Mouse (Mus musculus) CH12.LX (cell line): ENCODE measurements around the gene R3hcc1l.

Source experiments
- CTCF ChIP-seq, 2 experiments: IDR thresholded peaks in 1 of 2; conservative IDR thresholded peaks in 1 of 2; 2 replicates each; pipeline ENCODE4 v1.5.1; 2011 to 2012; ENCODE audit warnings: low read depth in 2 of 2, low read length in 2 of 2, improper control_type of control experiment in 1 of 2, inconsistent platforms in 1 of 2, mild to moderate bottlenecking in 1 of 2, moderate library complexity in 1 of 2
- E2F4 ChIP-seq: IDR thresholded peaks from 2 replicates; pipeline ENCODE4 v1.6.1; 2011; ENCODE audit warnings: low read depth, low read length, improper control_type of control experiment; ENCODE audit not compliant: insufficient replicate concordance
- HCFC1 ChIP-seq: IDR thresholded peaks from 2 replicates; pipeline ENCODE4 v1.6.1; 2012; ENCODE audit warnings: low read depth, mild to moderate bottlenecking, inconsistent platforms, low read length, improper control_type of control experiment
- MXI1 ChIP-seq: IDR thresholded peaks from 2 replicates; pipeline ENCODE4 v1.6.1; 2011; ENCODE audit warnings: mild to moderate bottlenecking, low read depth, low read length, improper control_type of control experiment
- POLR2A ChIP-seq: IDR thresholded peaks from 2 replicates; pipeline ENCODE4 v1.6.1; 2011; ENCODE audit warnings: low read depth, mild to moderate bottlenecking, improper control_type of control experiment, low read length
- POLR2AphosphoS2 ChIP-seq: IDR thresholded peaks from 2 replicates; pipeline ENCODE4 v1.6.1; 2011; ENCODE audit warnings: low read depth, low read length, improper control_type of control experiment
- SIN3A ChIP-seq: IDR thresholded peaks from 2 replicates; pipeline ENCODE4 v1.6.1; 2012; ENCODE audit warnings: low read length, improper control_type of control experiment, inconsistent platforms
- TBP ChIP-seq: conservative IDR thresholded peaks from 2 replicates; pipeline ENCODE4 v1.6.1; 2011; ENCODE audit warnings: low read depth, low read length, improper control_type of control experiment
- TCF12 ChIP-seq: IDR thresholded peaks from 2 replicates; pipeline ENCODE4 v1.6.1; 2014; ENCODE audit warnings: low read depth, mild to moderate bottlenecking, inconsistent platforms, low read length, improper control_type of control experiment
- USF1 ChIP-seq: IDR thresholded peaks from 2 replicates; pipeline ENCODE4 v1.6.1; 2014; ENCODE audit warnings: low read depth, mild to moderate bottlenecking, inconsistent platforms, low read length, improper control_type of control experiment
- ZNF384 ChIP-seq: IDR thresholded peaks from 2 replicates; pipeline ENCODE4 v1.6.1; 2012; ENCODE audit warnings: low read depth, low read length, improper control_type of control experiment, inconsistent platforms

GRCm38 (mm10) chr19:42631541-42631961, 113.0 kb downstream of the R3hcc1l start:
- TF ChIP-seq POLR2A, result no peak
- no peak for TF ChIP-seq SIN3A
- TF ChIP-seq CTCF (conservative IDR thresholded peaks at IDR 0.05 in 1 of 2, IDR thresholded peaks at IDR 0.05 in 1 of 2; ENCODE audit: low read depth in 2 of 2, low read length in 2 of 2), result no peak
- TF ChIP-seq TCF12, result no peak
- no peak for TF ChIP-seq E2F4
- TF ChIP-seq MXI1, result no peak
- no peak for TF ChIP-seq POLR2AphosphoS2
- no peak for TF ChIP-seq ZNF384
- no peak for TF ChIP-seq TBP
- TF ChIP-seq HCFC1, result no peak
- no peak for TF ChIP-seq USF1
